Mouse (Mus musculus) liver, embryonic 11.5 days (tissue): ENCODE measurements around the gene Lgr4. TPM values are rescaled to one million over a fixed set of nuclear protein-coding genes. Genes with fewer than 3 reads are reported as not detected.

Source experiments
- ATAC-seq: fragments of 200-750 bp; cut with Nextera tagmentation; replicated peaks from 2 replicates; pipeline ENCODE4 v1.8.0; 2017; ENCODE audit warnings: moderate number of reproducible peaks, mild to moderate bottlenecking, moderate TSS enrichment, moderate library complexity; ENCODE audit not compliant: low FRiP score
- DNase-seq: peaks from one replicate; pipeline ENCODE4 v3.0.0-alpha.2; 2017; ENCODE audit warnings: low spot score
- H3K27ac ChIP-seq: fragments of 300-500 bp; sonication (generic); 2 replicates; pipeline ENCODE4 v1.5.1; 2014; ENCODE audit warnings: mild to moderate bottlenecking, low read depth, low read length, control low read depth
- H3K27me3 ChIP-seq: fragments of 300-500 bp; sonication (generic); replicated peaks from 2 replicates; pipeline ENCODE4 v1.6.1; 2014; ENCODE audit warnings: low read length, mixed read lengths; ENCODE audit not compliant: control insufficient read depth, insufficient read depth
- H3K36me3 ChIP-seq: fragments of 300-500 bp; sonication (generic); 2 replicates; pipeline ENCODE4 v1.6.1; 2014; ENCODE audit warnings: mild to moderate bottlenecking, low read length, moderate library complexity, mixed read lengths; ENCODE audit not compliant: control insufficient read depth, insufficient read depth
- H3K4me1 ChIP-seq: fragments of 300-500 bp; sonication (generic); replicated peaks from 2 replicates; pipeline ENCODE4 v1.6.1; 2014; ENCODE audit warnings: low read length, mixed read lengths; ENCODE audit not compliant: control insufficient read depth, insufficient read depth
- H3K4me2 ChIP-seq: fragments of 300-500 bp; sonication (generic); 2 replicates; pipeline ENCODE4 v1.6.1; 2014; ENCODE audit warnings: mild to moderate bottlenecking, control low read depth, moderate library complexity
- H3K4me3 ChIP-seq: fragments of 300-500 bp; sonication (generic); 2 replicates; pipeline ENCODE4 v1.5.1; 2014; ENCODE audit warnings: low read depth, low read length, control low read depth
- H3K9ac ChIP-seq: fragments of 300-500 bp; sonication (generic); 2 replicates; pipeline ENCODE4 v1.6.1; 2014; ENCODE audit warnings: low read depth, low read length, control low read depth
- H3K9me3 ChIP-seq: fragments of 300-500 bp; sonication (generic); 2 replicates; pipeline ENCODE4 v1.6.1; 2016; ENCODE audit warnings: low read length, inconsistent platforms, mixed read lengths; ENCODE audit not compliant: control insufficient read depth
- WGBS: fragments of 180-500 bp; shearing (Covaris S2); extraction: QIAGEN DNeasy Blood & Tissue Kit; methylation state at CpG from one replicate; pipeline ENCODE4 v1.1.7; 2014; 5-methylcytosine and 5-hydroxymethylcytosine counted together
- polyA plus RNA-seq: library from polyadenylated mRNA; unstranded; fragments of >200 nt; fragmentation: Nextera tagmentation; extraction: Ambion mirVana; gene quantifications from 2 replicates; pipeline ENCODE4 v1.2.1, GENCODE M21; 2014

Gene Lgr4
- polyA plus RNA-seq, 1 experiment from 2014 or later = 10.0 TPM

GRCm38 (mm10) chr2:109970744-109971410 is 53.4 kb downstream of the Lgr4 start:
- H3K9ac ChIP-seq = no peak overlapping the region
- no peak overlapping the region for H3K4me3 ChIP-seq
- peak; percentile 30 for DNase-seq
- no peak overlapping the region for H3K4me2 ChIP-seq
- WGBS = 50% methylated on average over 8 of the region's 8 CpGs
- no peaks in the 10 kb centered on the region for H3K36me3 ChIP-seq
- no peak; the same call in 1 of the 2 replicates for ATAC-seq
- H3K27me3 ChIP-seq = no peaks in the 10 kb centered on the region
- no peaks in the 10 kb centered on the region for H3K9me3 ChIP-seq
- no peak overlapping the region for H3K27ac ChIP-seq
- peaks cover 11% of the 10 kb centered on the region; the same call in 1 of the 2 replicates for H3K4me1 ChIP-seq

- Histone ChIP-seq H3K36me3 (no peaks in the 10 kb centered on the region), H3K9me3 (no peaks in the 10 kb centered on the region), H3K27me3 (no peaks in the 10 kb centered on the region), H3K4me2 (no peak overlapping the region), H3K4me3 (no peak overlapping the region), H3K4me1 (peaks cover 11% of the 10 kb centered on the region; the same call in 1 of the 2 replicates), H3K9ac (no peak overlapping the region), H3K27ac (no peak overlapping the region)
- no peak for ATAC-seq
- 78% methylated on average over 2 of the region's 2 CpGs for WGBS
- DNase-seq = no peak
Observed at GRCm38 (mm10) chr2:109972310-109972709, 54.9 kb downstream of the Lgr4 start.

GRCm38 (mm10) chr2:109972922-109973321 is 55.5 kb downstream of the Lgr4 start:
- WGBS = 81% methylated on average over 7 of the region's 7 CpGs

GRCm38 (mm10) chr2:109974807-109975206 is 57.4 kb downstream of the Lgr4 start:
- Histone ChIP-seq H3K27ac (no peak overlapping the region), H3K4me2 (no peak overlapping the region), H3K9ac (no peak overlapping the region), H3K27me3 (no peaks in the 10 kb centered on the region), H3K4me3 (no peak overlapping the region), H3K9me3 (no peaks in the 10 kb centered on the region), H3K36me3 (no peaks in the 10 kb centered on the region), H3K4me1 (peaks cover 6% of the 10 kb centered on the region; the same call in 1 of the 2 replicates)
- ATAC-seq = no peak
- DNase-seq = no peak
- 89% methylated on average over 7 of the region's 7 CpGs for WGBS

More at GRCm38 (mm10) chr2:109972922-109973321, 55.5 kb downstream of the Lgr4 start:
- Histone ChIP-seq H3K27me3 (no peaks in the 10 kb centered on the region), H3K4me1 (peaks cover 11% of the 10 kb centered on the region; the same call in 1 of the 2 replicates), H3K4me3 (no peak overlapping the region), H3K36me3 (no peaks in the 10 kb centered on the region), H3K9ac (no peak overlapping the region), H3K27ac (no peak overlapping the region), H3K4me2 (no peak overlapping the region), H3K9me3 (no peaks in the 10 kb centered on the region)
- DNase-seq (peak; percentile 19), ATAC-seq (no peak)

GRCm38 (mm10) chr2:109976181-109976580 is 58.7 kb downstream of the Lgr4 start:
- Histone ChIP-seq H3K27me3 (no peaks in the 10 kb centered on the region), H3K4me2 (no peak overlapping the region), H3K36me3 (no peaks in the 10 kb centered on the region), H3K9me3 (no peaks in the 10 kb centered on the region), H3K4me3 (no peak overlapping the region), H3K27ac (no peak overlapping the region), H3K4me1 (no peaks in the 10 kb centered on the region), H3K9ac (no peak overlapping the region)
- no peak for ATAC-seq
- no peak for DNase-seq
- 81% methylated on average over 2 of the region's 2 CpGs for WGBS

GRCm38 (mm10) chr2:109977322-109977721 is 59.9 kb downstream of the Lgr4 start:
- H3K9me3 ChIP-seq = no peaks in the 10 kb centered on the region
- H3K4me2 ChIP-seq = no peak overlapping the region
- H3K9ac ChIP-seq = no peak overlapping the region
- H3K36me3 ChIP-seq = no peaks in the 10 kb centered on the region
- 88% methylated on average over 6 of the region's 6 CpGs for WGBS
- no peak overlapping the region for H3K27ac ChIP-seq
- ATAC-seq (no peak), DNase-seq (no peak)
- H3K27me3 ChIP-seq = no peaks in the 10 kb centered on the region
- no peak overlapping the region for H3K4me3 ChIP-seq
- no peaks in the 10 kb centered on the region for H3K4me1 ChIP-seq

- Histone ChIP-seq H3K9me3 (no peaks in the 10 kb centered on the region), H3K36me3 (no peaks in the 10 kb centered on the region), H3K4me3 (no peak overlapping the region), H3K9ac (no peak overlapping the region), H3K4me2 (no peak overlapping the region), H3K4me1 (no peaks in the 10 kb centered on the region; the same call in 1 of the 2 replicates), H3K27ac (no peak overlapping the region), H3K27me3 (no peaks in the 10 kb centered on the region)
- ATAC-seq = 0 out of 2 replicates have a peak, but pooled peaks have one; percentile 45
- DNase-seq = no peak
Observed at GRCm38 (mm10) chr2:109979209-109979608, 61.8 kb downstream of the Lgr4 start.

GRCm38 (mm10) chr2:109983435-109983834 is 66.0 kb downstream of the Lgr4 start:
- DNase-seq = no peak
- H3K4me1 ChIP-seq = peaks cover 12% of the 10 kb centered on the region
- no peak overlapping the region for H3K9ac ChIP-seq
- no peak overlapping the region for H3K4me2 ChIP-seq
- H3K27ac ChIP-seq = no peak overlapping the region
- H3K36me3 ChIP-seq = no peaks in the 10 kb centered on the region
- no peak for ATAC-seq
- no peak overlapping the region for H3K4me3 ChIP-seq
- WGBS = 84% methylated on average over 6 of the region's 6 CpGs
- H3K9me3 ChIP-seq = no peaks in the 10 kb centered on the region
- H3K27me3 ChIP-seq = no peaks in the 10 kb centered on the region

- no peaks in the 10 kb centered on the region for H3K36me3 ChIP-seq
- H3K4me2 ChIP-seq = no peak overlapping the region
- no peaks in the 10 kb centered on the region for H3K27me3 ChIP-seq
- peaks cover 21% of the 10 kb centered on the region for H3K4me1 ChIP-seq
- ATAC-seq = peak; percentile 60
- H3K9me3 ChIP-seq = no peaks in the 10 kb centered on the region
- H3K9ac ChIP-seq = no peak overlapping the region
- 41% methylated on average over 1 of the region's 1 CpGs for WGBS
- no peak overlapping the region for H3K4me3 ChIP-seq
- no peak for DNase-seq
- H3K27ac ChIP-seq = no peak overlapping the region
Observed at GRCm38 (mm10) chr2:109984930-109985329, 67.5 kb downstream of the Lgr4 start.
